Mouse (Mus musculus) hindbrain, embryonic 16.5 days (tissue): ENCODE data around the gene Shank2. TPM values are rescaled to one million over a fixed set of nuclear protein-coding genes. Genes with fewer than 3 reads are reported as not detected.

Source experiments
- ATAC-seq: fragments of 200-750 bp; cut with Nextera tagmentation; 2 replicates; pipeline ENCODE4 v1.8.0; 2017; ENCODE audit warnings: moderate TSS enrichment, moderate library complexity
- H3K27ac ChIP-seq: fragments of 300-500 bp; sonication (generic); 2 replicates; pipeline ENCODE4 v1.5.1; 2014; ENCODE audit warnings: low read depth, mild to moderate bottlenecking, control low read depth, low read length, moderate library complexity
- H3K27me3 ChIP-seq: fragments of 300-500 bp; sonication (generic); replicated peaks from 2 replicates; pipeline ENCODE4 v1.6.1; 2014; ENCODE audit warnings: low read length; ENCODE audit not compliant: control insufficient read depth, insufficient read depth
- H3K36me3 ChIP-seq: fragments of 300-500 bp; sonication (generic); 2 replicates; pipeline ENCODE4 v1.6.1; 2014; ENCODE audit warnings: mild to moderate bottlenecking, low read length, moderate library complexity, mixed read lengths; ENCODE audit not compliant: control insufficient read depth, insufficient read depth
- H3K4me1 ChIP-seq: fragments of 300-500 bp; sonication (generic); 2 replicates; pipeline ENCODE4 v1.6.1; 2014; ENCODE audit warnings: low read depth, low read length; ENCODE audit not compliant: control insufficient read depth, insufficient read depth
- H3K4me2 ChIP-seq: fragments of 300-500 bp; sonication (generic); 2 replicates; pipeline ENCODE4 v1.6.1; 2014; ENCODE audit warnings: mild to moderate bottlenecking, low read length, control low read depth, moderate library complexity
- H3K4me3 ChIP-seq: fragments of 300-500 bp; sonication (generic); 2 replicates; pipeline ENCODE4 v1.5.1; 2014; ENCODE audit warnings: mild to moderate bottlenecking, low read length, control low read depth, moderate library complexity
- H3K9ac ChIP-seq: fragments of 300-500 bp; sonication (generic); 2 replicates; pipeline ENCODE4 v1.6.1; 2014; ENCODE audit warnings: low read depth, mild to moderate bottlenecking, control low read depth, low read length, moderate library complexity
- H3K9me3 ChIP-seq: fragments of 300-500 bp; sonication (generic); 2 replicates; pipeline ENCODE4 v1.6.1; 2014; ENCODE audit warnings: mild to moderate bottlenecking, low read length, moderate library complexity; ENCODE audit not compliant: control insufficient read depth
- WGBS: fragments of 180-500 bp; shearing (Covaris S2); extraction: QIAGEN DNeasy Blood & Tissue Kit; methylation state at CpG from one replicate; pipeline ENCODE4 v1.1.7; 2014; 5-methylcytosine and 5-hydroxymethylcytosine counted together
- polyA plus RNA-seq: library from polyadenylated mRNA; unstranded; fragments of >200 nt; fragmentation: Nextera tagmentation; extraction: Ambion mirVana; gene quantifications from 2 replicates; pipeline ENCODE4 v1.2.1, GENCODE M21; 2015

The Shank2 gene
- polyA plus RNA-seq, 1 experiment from 2014 or later: 9.0 TPM

GRCm38 (mm10) chr7:144448186-144448585 is 446.5 kb downstream of the Shank2 start:
- ATAC-seq: no peak
- Histone ChIP-seq H3K4me1 (no peaks in the 10 kb centered on the region; the same call in 1 of the 2 replicates), H3K27ac (no peak overlapping the region), H3K9me3 (no peaks in the 10 kb centered on the region), H3K4me2 (no peak overlapping the region), H3K4me3 (no peak overlapping the region), H3K36me3 (peaks cover 54% of the 10 kb centered on the region), H3K27me3 (no peaks in the 10 kb centered on the region), H3K9ac (no peak overlapping the region)
- 94% methylated on average over 1 of the region's 1 CpGs for whole genome bisulfite sequencing

DNA sequence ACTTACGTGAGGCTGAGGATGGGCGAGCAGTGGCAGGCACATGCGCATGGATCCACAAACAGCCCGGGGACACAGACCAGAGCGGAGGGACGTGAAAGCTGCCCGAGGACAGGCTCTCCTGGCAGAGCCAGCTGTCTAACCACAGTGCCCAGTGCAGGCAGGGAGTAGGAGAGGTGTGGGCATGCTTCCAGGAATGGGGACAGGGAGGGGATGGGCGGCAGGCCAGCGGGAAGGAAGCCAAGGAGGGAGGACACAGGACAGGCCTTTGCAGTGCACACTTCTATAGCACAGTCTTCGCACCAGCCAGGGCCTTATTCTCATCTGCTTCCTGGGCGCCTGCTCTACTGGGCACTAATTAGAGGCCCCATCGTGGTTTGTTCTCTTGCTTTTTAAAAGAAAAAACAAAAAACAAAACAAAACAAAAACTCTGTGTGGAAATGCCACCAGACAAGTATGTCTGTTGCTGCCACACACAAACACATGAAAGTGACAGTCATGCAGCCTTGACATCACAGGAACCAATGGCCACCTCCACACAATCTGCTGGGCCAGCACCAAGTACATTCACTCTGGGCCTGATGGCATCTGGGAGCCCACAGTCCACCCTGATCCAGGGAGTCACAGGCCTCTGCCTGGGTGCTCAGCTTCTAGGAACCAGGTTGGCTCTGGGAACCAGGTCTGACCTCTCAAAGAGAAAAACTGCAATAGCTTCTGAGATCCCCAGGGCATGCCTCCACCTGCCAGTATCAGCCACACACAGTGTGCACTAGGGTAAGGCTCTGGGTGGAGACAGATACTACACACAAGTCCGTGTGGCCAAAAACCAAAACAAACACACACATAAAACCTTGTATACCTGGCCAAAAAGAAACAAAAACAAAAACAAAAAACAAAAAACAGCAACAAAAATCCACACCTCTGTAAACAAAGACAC is 448.2 kb downstream of the Shank2 start:
- Histone ChIP-seq H3K9ac (no peak overlapping the region), H3K36me3 (peaks cover 61% of the 10 kb centered on the region), H3K27me3 (no peaks in the 10 kb centered on the region), H3K27ac (peak overlapping the region; percentile 11; the same call in 1 of the 2 replicates), H3K4me1 (no peaks in the 10 kb centered on the region; the same call in 1 of the 2 replicates), H3K9me3 (no peaks in the 10 kb centered on the region), H3K4me3 (no peak overlapping the region), H3K4me2 (no peak overlapping the region)
- 63% methylated on average over 13 of the region's 13 CpGs for WGBS
- ATAC-seq: peak; percentile 92

DNA sequence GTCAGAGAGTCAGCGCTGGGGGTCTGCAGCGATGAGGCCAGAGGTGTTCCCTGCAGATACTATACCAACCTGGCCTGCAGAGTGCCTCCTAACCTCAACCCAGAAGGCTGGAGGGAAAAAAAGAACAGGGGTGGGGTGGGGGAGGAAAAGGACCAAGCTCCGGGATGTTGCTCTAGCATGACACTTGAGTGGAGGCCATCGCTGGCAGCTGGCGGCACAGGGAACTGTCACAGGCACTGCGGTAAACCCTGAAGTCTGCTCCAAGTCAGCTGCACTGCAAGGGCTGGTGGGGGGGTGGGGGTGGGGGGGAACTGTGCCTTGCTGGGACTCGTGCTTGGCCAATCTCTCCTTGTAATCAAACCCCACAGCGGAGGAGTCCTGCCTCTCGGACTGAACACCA is 448.9 kb downstream of the Shank2 start:
- Histone ChIP-seq H3K36me3 (peaks cover 62% of the 10 kb centered on the region), H3K27me3 (no peaks in the 10 kb centered on the region), H3K27ac (no peak overlapping the region), H3K9ac (no peak overlapping the region), H3K4me3 (no peak overlapping the region), H3K4me2 (no peak overlapping the region), H3K9me3 (no peaks in the 10 kb centered on the region), H3K4me1 (no peaks in the 10 kb centered on the region; the same call in 1 of the 2 replicates)
- 84% methylated on average over 9 of the region's 9 CpGs for WGBS
- no peak for ATAC-seq

GRCm38 (mm10) chr7:144458881-144459280 is 457.2 kb downstream of the Shank2 start:
- Histone ChIP-seq H3K4me2 (no peak overlapping the region), H3K4me3 (no peak overlapping the region), H3K4me1 (no peaks in the 10 kb centered on the region), H3K36me3 (peaks cover 77% of the 10 kb centered on the region), H3K27ac (no peak overlapping the region), H3K27me3 (no peaks in the 10 kb centered on the region), H3K9me3 (no peaks in the 10 kb centered on the region), H3K9ac (no peak overlapping the region)
- WGBS: 90% methylated on average over 1 of the region's 1 CpGs
- no peak for ATAC-seq

DNA sequence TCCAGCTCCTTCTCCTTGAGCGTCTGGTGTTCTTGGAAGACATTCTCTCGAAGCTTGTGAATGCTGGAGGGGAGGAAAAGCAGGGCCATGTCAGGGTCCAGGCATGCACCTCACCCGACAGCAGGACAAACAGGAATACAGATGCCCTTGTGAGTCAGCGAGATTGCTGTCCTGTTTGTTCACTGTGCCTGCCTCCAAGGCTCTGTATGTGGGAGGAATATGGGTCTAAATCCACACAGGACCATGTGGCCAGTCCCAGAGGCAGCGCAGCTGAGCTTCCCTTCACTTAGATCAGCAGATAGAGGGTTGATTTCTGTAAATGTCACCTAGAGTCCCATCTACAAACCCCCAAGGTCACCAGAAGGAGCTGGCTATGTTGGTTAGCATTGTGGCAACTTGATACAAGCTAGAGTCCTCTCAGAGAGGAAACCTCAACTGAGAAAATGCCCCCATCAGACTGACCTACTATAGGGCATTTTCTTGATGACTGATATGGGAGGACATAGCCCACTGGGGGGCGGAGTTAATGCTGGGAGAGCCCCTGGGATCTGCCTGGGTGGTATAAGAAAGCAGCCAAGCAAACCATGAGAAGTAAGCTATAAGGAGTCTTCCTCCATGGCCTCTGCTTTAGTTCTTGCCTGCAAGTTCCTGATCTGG is 459.6 kb downstream of the Shank2 start:
- no peak for ATAC-seq
- Histone ChIP-seq H3K9me3 (no peaks in the 10 kb centered on the region), H3K27me3 (no peaks in the 10 kb centered on the region), H3K9ac (no peak overlapping the region), H3K4me1 (no peaks in the 10 kb centered on the region), H3K4me3 (no peak overlapping the region), H3K36me3 (peaks cover 69% of the 10 kb centered on the region), H3K27ac (no peak overlapping the region), H3K4me2 (no peak overlapping the region)
- 91% methylated on average over 6 of the region's 6 CpGs for WGBS

- H3K9me3 ChIP-seq: no peaks in the 10 kb centered on the region
- H3K27ac ChIP-seq: no peak overlapping the region
- H3K4me1 ChIP-seq: no peaks in the 10 kb centered on the region
- 91% methylated on average over 7 of the region's 7 CpGs for WGBS
- H3K27me3 ChIP-seq: no peaks in the 10 kb centered on the region
- H3K4me3 ChIP-seq: no peak overlapping the region
- H3K4me2 ChIP-seq: no peak overlapping the region
- no peak overlapping the region for H3K9ac ChIP-seq
- ATAC-seq: no peak
- peaks cover 58% of the 10 kb centered on the region for H3K36me3 ChIP-seq
Observed at GRCm38 (mm10) chr7:144462577-144462976, 460.8 kb downstream of the Shank2 start.

DNA sequence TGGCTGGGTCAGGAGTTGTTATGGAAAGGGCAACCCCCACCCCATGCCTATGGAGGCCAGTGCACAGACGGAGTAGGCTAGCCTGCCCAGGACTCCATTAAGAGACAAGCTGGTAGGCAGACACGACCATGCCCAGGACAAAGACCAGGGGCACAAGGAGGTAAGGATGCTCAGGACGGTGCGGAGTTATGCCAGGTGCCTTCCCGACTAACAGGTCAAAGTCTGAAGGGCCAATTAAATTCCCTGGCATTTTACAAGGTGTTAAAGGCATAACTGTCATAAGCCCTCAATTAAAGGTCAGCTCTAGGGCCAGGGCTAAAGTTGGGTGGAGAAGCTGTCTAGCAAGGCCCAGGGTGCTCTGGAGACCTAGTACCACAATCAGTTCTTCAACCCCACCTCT is 467.0 kb downstream of the Shank2 start:
- Histone ChIP-seq H3K27me3 (no peaks in the 10 kb centered on the region), H3K9me3 (no peaks in the 10 kb centered on the region), H3K4me1 (peaks cover 13% of the 10 kb centered on the region), H3K36me3 (peaks cover 9% of the 10 kb centered on the region), H3K27ac (no peak overlapping the region), H3K4me2 (no peak overlapping the region; the same call in 1 of the 2 replicates), H3K9ac (no peak overlapping the region), H3K4me3 (no peak overlapping the region)
- WGBS: 87% methylated on average over 5 of the region's 5 CpGs
- no peak for ATAC-seq

- H3K9ac ChIP-seq: peak overlapping the region; percentile 95
- H3K9me3 ChIP-seq: no peaks in the 10 kb centered on the region
- WGBS: 25% methylated on average over 4 of the region's 4 CpGs
- H3K4me2 ChIP-seq: peak overlapping the region; percentile 85
- H3K36me3 ChIP-seq: peaks cover 8% of the 10 kb centered on the region
- peak overlapping the region; percentile 95 for H3K4me3 ChIP-seq
- no peak overlapping the region for H3K27ac ChIP-seq
- H3K27me3 ChIP-seq: no peaks in the 10 kb centered on the region
- no peak for ATAC-seq
- H3K4me1 ChIP-seq: peaks cover 13% of the 10 kb centered on the region
Observed at GRCm38 (mm10) chr7:144469181-144469641, 467.5 kb downstream of the Shank2 start.
